Mouse (Mus musculus): ENCODE results near the gene Fshb. TPM values are rescaled to one million over a fixed set of nuclear protein-coding genes. Genes with fewer than 3 reads are reported as not detected.

Gene Fshb
- polyA plus RNA-seq, 1 experiment, result not detected

DNA sequence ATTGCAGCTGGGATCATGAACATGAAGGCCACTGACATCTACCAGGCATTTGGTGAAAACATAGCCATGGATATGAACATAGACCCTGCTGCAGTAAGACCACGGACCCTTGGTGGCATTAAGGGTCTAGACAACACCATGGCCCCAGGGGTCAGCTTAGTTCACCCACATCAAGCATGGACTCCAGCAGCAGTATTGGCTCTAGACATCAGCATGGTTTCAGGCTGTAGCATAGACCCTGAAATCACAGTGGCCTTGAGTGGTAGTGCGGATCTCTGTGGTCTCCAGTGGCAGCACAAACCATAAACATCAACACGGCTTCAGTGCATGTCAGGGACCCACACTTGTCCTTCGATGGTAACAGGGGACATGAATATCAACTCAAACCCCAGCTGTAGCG is 36.7 kb downstream of the Fshb start:
- Histone ChIP-seq H3K4me3 (replicated peaks; ENCODE audit: insufficient read depth, low read depth, low read length) (no peak overlapping the region), H3K4me1 (ENCODE audit: control insufficient read depth, insufficient read depth, low read length) (no peaks in the 10 kb centered on the region), H3K27me3 (ENCODE audit: control insufficient read depth, insufficient read depth, low read length) (no peaks in the 10 kb centered on the region), H3K27ac (ENCODE audit: insufficient read depth, low read length) (no peak overlapping the region)
- TF ChIP-seq CTCF (IDR thresholded peaks at IDR 0.05; ENCODE audit: borderline replicate concordance, insufficient read depth, low read depth, low read length), result no peak
- TF ChIP-seq POLR2A (IDR thresholded peaks at IDR 0.05; ENCODE audit: borderline replicate concordance, insufficient read depth, low read length), result no peak
- WGBS, result 94% methylated on average over 5 of the region's 5 CpGs
- no peak for DNase-seq

DNA sequence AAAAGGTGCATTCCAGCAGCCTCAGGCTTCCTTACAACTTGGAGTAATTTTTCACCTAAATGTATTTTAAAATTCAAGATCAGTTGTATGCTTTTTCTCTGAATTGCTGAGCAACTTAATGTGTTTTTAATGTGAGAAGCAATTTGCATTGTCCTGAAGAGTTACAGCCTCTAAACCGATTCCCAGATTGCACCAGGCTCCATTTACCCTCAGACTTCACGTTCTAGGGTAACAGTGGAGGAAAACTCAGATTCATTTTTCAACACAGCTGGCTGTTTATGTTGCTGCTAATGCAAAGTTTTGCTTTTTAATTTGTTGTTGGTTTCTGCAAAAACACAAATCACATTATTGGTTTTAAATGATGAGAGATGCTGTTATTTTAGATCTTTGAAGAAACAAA is 40.1 kb downstream of the Fshb start:
- H3K4me1 ChIP-seq (ENCODE audit: control insufficient read depth, insufficient read depth, low read length), result no peaks in the 10 kb centered on the region
- 80% methylated on average over 2 of the region's 2 CpGs for WGBS
- no peak overlapping the region for H3K4me3 ChIP-seq (replicated peaks; ENCODE audit: insufficient read depth, low read depth, low read length)
- H3K27me3 ChIP-seq (ENCODE audit: control insufficient read depth, insufficient read depth, low read length), result no peaks in the 10 kb centered on the region
- no peak overlapping the region for H3K27ac ChIP-seq (ENCODE audit: insufficient read depth, low read length)
- TF ChIP-seq CTCF (IDR thresholded peaks at IDR 0.05; ENCODE audit: borderline replicate concordance, insufficient read depth, low read depth, low read length), result no peak
- TF ChIP-seq POLR2A (IDR thresholded peaks at IDR 0.05; ENCODE audit: borderline replicate concordance, insufficient read depth, low read length), result no peak
- DNase-seq, result no peak

DNA sequence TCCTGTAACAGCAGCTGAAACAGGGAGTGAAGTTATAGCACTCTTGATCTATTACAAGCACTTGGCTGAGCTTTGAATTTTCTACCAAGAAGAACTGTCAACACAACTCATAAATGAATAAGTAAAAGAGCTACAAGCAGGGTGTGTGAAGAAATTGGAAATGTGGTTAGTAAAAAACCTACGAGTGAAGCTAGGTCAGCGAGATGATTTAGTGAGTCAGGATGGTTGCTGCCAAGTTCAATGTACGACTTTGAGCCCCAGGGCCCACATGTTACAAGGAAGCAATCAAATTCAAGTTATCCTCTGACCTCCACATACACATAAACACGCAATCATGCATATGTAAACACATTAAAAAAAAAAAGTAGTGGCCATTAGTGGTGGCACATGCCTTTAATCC is 46.3 kb downstream of the Fshb start:
- no peak overlapping the region for H3K27ac ChIP-seq (ENCODE audit: insufficient read depth, low read length)
- H3K4me1 ChIP-seq (ENCODE audit: control insufficient read depth, insufficient read depth, low read length), result no peaks in the 10 kb centered on the region
- no peaks in the 10 kb centered on the region for H3K27me3 ChIP-seq (ENCODE audit: control insufficient read depth, insufficient read depth, low read length)
- WGBS, result 84% methylated on average over 4 of the region's 4 CpGs
- no peak overlapping the region for H3K4me3 ChIP-seq (replicated peaks; ENCODE audit: insufficient read depth, low read depth, low read length)
- no peak for TF ChIP-seq CTCF (IDR thresholded peaks at IDR 0.05; ENCODE audit: borderline replicate concordance, insufficient read depth, low read depth, low read length)
- DNase-seq, result no peak

DNA sequence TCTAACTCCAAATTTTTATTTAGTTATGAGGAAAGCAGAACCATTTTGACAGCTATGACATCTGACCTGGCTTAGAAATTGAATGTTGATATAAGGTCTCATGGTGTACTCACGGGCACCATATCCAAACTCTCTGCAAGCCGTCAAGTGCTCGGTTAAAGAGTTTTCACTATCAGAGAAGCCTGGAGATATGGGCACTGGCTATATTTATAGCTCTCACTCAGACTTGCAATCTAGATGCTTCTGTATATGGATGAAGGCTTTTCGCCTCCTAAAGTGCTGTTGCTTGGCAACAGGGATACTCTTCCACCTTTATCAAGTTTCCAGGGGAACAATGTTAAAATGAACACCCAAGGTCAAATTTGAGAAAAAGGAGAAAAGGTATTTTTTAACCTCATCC is 47.1 kb downstream of the Fshb start:
- Histone ChIP-seq H3K27ac (ENCODE audit: insufficient read depth, low read length) (no peak overlapping the region), H3K4me1 (ENCODE audit: control insufficient read depth, insufficient read depth, low read length) (no peaks in the 10 kb centered on the region), H3K27me3 (ENCODE audit: control insufficient read depth, insufficient read depth, low read length) (no peaks in the 10 kb centered on the region), H3K4me3 (replicated peaks; ENCODE audit: insufficient read depth, low read depth, low read length) (no peak overlapping the region)
- 89% methylated on average over 4 of the region's 4 CpGs for WGBS
- TF ChIP-seq CTCF (IDR thresholded peaks at IDR 0.05; ENCODE audit: borderline replicate concordance, insufficient read depth, low read depth, low read length) (no peak), POLR2A (IDR thresholded peaks at IDR 0.05; ENCODE audit: borderline replicate concordance, insufficient read depth, low read length) (no peak)
- no peak for DNase-seq

DNA sequence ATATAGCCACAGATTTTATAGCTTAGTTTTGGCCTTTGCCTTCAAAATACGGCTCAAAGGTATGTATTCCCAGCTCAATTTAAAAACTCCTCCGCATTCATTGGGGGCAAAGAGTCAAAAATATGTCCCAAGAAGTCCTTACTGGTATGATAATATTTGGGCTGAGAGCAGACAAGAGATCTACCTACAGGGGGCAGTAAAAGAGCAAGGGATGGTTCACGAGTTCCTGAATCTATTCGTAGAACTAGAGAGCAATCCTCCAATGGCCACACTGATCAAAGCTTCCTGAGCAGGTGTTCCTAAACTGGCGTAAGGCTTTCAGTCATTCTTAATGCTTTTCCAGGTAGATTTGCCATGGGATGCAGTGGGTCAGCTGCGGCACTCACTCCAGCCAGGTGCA is 49.3 kb downstream of the Fshb start:
- WGBS, result 83% methylated on average over 6 of the region's 6 CpGs
- H3K27ac ChIP-seq (ENCODE audit: insufficient read depth, low read length), result no peak overlapping the region
- no peak for DNase-seq
- no peak for TF ChIP-seq POLR2A (IDR thresholded peaks at IDR 0.05; ENCODE audit: borderline replicate concordance, insufficient read depth, low read length)
- TF ChIP-seq CTCF (IDR thresholded peaks at IDR 0.05; ENCODE audit: borderline replicate concordance, insufficient read depth, low read depth, low read length), result no peak
- H3K4me1 ChIP-seq (ENCODE audit: control insufficient read depth, insufficient read depth, low read length), result no peaks in the 10 kb centered on the region
- no peaks in the 10 kb centered on the region for H3K27me3 ChIP-seq (ENCODE audit: control insufficient read depth, insufficient read depth, low read length)
- H3K4me3 ChIP-seq (replicated peaks; ENCODE audit: insufficient read depth, low read depth, low read length), result no peak overlapping the region

DNA sequence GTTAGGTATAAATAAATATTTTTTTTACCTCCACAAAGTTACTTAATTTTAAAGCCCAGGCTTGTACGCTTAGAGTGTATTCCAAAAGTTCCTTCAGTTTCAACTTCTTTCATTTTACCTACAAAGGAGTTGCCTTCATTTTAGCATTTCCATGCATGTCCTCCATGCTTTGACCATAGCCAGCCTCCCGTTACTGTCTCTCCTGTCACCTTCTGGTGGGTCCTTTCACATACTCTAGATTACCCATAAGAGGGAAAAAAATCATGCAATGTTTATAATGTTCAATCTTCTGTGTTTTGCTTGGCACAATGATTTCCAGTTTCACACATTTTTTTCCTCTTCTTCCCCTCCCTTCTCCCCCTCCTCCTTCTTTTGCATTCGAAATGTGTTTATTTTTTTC is 53.1 kb downstream of the Fshb start:
- TF ChIP-seq CTCF (IDR thresholded peaks at IDR 0.05; ENCODE audit: borderline replicate concordance, insufficient read depth, low read depth, low read length) (no peak), POLR2A (IDR thresholded peaks at IDR 0.05; ENCODE audit: borderline replicate concordance, insufficient read depth, low read length) (no peak)
- WGBS, result 85% methylated on average over 3 of the region's 3 CpGs
- no peak overlapping the region for H3K27ac ChIP-seq (ENCODE audit: insufficient read depth, low read length)
- no peaks in the 10 kb centered on the region for H3K27me3 ChIP-seq (ENCODE audit: control insufficient read depth, insufficient read depth, low read length)
- no peaks in the 10 kb centered on the region for H3K4me1 ChIP-seq (ENCODE audit: control insufficient read depth, insufficient read depth, low read length)
- no peak overlapping the region for H3K4me3 ChIP-seq (replicated peaks; ENCODE audit: insufficient read depth, low read depth, low read length)
- no peak for DNase-seq

Other genes with a start within 250 kb of the Fshb start
- 30.0 and 30.5 TPM in 2 replicates for gene Arl14ep, start 85.2 kb downstream of the Fshb start, polyA plus RNA-seq (2012; rRNA removed)
- gene Kcna4, start 231.0 kb upstream of the Fshb start, polyA plus RNA-seq (2012; rRNA removed), result 3.5 and 4.7 TPM in 2 replicates

Measured in cerebellum, adult 2 months (tissue).